Mouse (Mus musculus) adrenal gland, postnatal 25 days (tissue): Measurements from ENCODE around the gene Mfsd2a. TPM values are rescaled to one million over a fixed set of nuclear protein-coding genes. Genes with fewer than 3 reads are reported as not detected.

Experiments
- DNase-seq: peaks from one replicate; pipeline ENCODE4 v3.0.0; 2021; ENCODE audit warnings: mixed read lengths
- total RNA-seq: library from RNA; stranded (reverse); gene quantifications from 2 replicates; pipeline ENCODE4 v1.2.3, GENCODE M21; 2021

The Mfsd2a gene
- total RNA-seq, 1 experiment from 2014 or later = not detected

- no peak for DNase-seq
These were observed 25.4 kb downstream of the Mfsd2a start for GRCm38 (mm10) chr4:122935466-122936099.

- no peak for DNase-seq
These were observed 27.1 kb downstream of the Mfsd2a start for GRCm38 (mm10) chr4:122933857-122934256.

GRCm38 (mm10) chr4:122933051-122933591, 27.9 kb downstream of the Mfsd2a start:
- no peak for DNase-seq

GRCm38 (mm10) chr4:122932239-122932978, 28.6 kb downstream of the Mfsd2a start:
- no peak for DNase-seq

GRCm38 (mm10) chr4:122930939-122931590, 29.9 kb downstream of the Mfsd2a start:
- DNase-seq = no peak

GRCm38 (mm10) chr4:122923392-122924344, 37.3 kb downstream of the Mfsd2a start:
- no peak for DNase-seq

- no peak for DNase-seq
These were observed 38.1 kb downstream of the Mfsd2a start for GRCm38 (mm10) chr4:122922841-122923240.

- DNase-seq = no peak
These were observed 45.0 kb downstream of the Mfsd2a start for GRCm38 (mm10) chr4:122915985-122916384.

- DNase-seq = no peak
These were observed 46.8 kb downstream of the Mfsd2a start for GRCm38 (mm10) chr4:122914186-122914585.

- no peak for DNase-seq
These were observed 48.4 kb downstream of the Mfsd2a start for GRCm38 (mm10) chr4:122912613-122913012.

- DNase-seq = no peak
These were observed 50.4 kb downstream of the Mfsd2a start for GRCm38 (mm10) chr4:122910577-122910976.

- DNase-seq = no peak
These were observed 51.3 kb downstream of the Mfsd2a start for GRCm38 (mm10) chr4:122909572-122910189.

- no peak for DNase-seq
These were observed 55.6 kb downstream of the Mfsd2a start for GRCm38 (mm10) chr4:122905359-122905758.

GRCm38 (mm10) chr4:122903709-122904108, 57.3 kb downstream of the Mfsd2a start:
- DNase-seq = no peak

- peak; percentile 14 for DNase-seq
These were observed 58.8 kb downstream of the Mfsd2a start for GRCm38 (mm10) chr4:122902156-122902555.

- DNase-seq = peak; percentile 52
These were observed 62.7 kb downstream of the Mfsd2a start for GRCm38 (mm10) chr4:122898313-122898712.

- no peak for DNase-seq
These were observed 63.2 kb downstream of the Mfsd2a start for GRCm38 (mm10) chr4:122897750-122898149.
